Mouse (Mus musculus): ENCODE results near the gene Kcnj10.
A peak's percentile ranks its signal among the peaks of the same experiment; 100 is the strongest.

Gene Kcnj10

GRCm38 (mm10) chr1:172311921-172312767 lies 28.9 kb upstream of the Kcnj10 start:
- DNase-seq (ENCODE audit: low spot score in 2 of 2), result no peak

DNA sequence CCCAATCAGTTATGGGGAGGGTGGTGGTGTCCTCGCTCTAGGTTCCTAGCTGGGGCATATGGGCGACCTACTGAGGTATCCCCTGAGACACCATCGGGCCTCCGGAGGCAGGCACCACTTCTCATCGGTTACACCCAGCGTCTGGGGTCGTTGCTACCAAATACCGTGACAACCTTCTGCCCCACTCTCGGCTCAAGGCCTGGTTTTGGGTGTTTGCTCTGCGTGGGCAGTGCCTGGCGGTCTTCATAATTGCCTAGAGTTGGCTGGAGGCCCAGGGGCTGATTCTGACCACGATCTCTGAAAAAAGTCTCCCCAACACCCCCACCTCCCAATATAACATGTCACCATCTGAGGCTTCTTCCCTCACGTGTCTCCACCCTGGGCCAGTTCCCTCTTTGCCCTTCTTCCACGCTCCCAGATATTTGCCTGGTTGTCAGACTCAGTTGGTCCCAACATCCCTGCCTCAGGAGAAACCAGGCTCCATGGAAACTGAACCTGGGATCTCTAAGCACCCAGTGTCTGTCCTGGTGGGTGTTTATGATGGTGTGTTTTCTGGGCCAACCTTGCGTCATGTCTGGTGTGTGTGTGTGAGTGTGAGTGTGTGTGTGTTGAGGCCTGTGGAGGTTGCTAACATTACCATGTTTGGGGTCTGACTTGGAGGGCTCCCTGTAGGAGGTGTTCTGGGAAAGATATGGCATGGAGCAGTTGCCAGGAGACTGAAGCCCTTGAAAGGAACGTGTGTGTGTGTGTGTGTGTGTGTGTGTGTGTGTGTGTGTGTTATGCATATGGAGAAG lies 28.0 kb upstream of the Kcnj10 start:
- no peak for DNase-seq (ENCODE audit: low spot score in 2 of 2)

DNA sequence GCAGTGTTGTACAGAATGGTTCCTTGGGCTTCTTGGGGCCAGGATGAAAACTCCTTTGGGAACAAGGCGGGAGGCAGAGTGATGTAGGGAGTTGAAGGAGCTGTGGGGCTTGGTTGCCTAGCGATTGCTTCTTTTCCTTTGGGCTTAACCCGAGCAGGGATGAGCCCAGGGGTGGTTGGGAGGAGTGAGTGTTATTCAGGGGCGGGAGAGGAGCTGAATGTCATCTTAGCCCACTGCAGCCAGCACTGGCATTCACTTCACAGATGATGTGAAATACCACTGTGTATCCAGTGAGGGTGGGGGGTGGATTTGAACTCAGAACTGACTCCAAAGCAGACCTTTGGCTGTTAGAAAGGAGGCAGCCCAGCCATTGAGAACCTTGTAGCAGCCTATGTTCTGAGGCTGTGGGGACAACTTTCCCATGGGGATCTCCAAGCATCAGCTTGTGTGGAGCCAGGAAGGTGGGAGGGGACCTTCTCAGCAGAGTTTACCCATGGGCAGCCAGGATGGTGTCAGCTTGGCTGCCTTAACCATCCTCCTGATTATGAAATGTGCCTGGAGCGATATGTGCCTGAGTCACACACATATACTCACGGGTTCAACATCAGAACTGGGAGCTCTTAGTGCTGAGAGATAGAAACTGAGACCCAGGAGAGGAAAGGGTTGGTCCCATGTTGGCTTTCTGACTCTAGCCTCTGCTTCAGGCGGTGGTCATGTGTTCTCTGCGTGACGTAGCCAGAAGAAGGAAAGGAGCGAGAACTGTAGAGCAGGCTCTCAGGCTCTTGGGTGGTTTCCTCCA lies 27.2 kb upstream of the Kcnj10 start:
- no peak for DNase-seq (ENCODE audit: low spot score in 2 of 2)

DNA sequence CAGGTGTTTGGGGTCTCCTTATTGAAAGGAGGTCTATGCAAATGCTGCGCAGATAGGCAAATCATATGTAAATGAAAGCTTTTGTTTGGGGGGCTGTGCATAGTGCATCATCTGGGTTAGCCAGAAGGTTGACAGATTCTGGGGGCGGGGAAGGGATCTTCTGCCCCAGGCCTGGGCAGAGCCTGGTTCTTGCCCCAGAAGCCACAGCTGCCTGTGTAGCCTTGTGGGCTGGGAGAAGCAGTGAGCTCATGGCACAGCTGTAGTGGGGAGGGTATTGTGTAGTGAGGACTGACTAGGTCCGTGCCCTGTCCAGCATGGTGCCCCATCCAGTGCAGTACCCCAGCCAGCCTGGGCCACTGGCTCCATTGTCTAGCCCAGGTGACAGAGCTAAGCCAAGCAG lies 26.1 kb upstream of the Kcnj10 start:
- no peak for DNase-seq (ENCODE audit: low spot score in 2 of 2)

DNA sequence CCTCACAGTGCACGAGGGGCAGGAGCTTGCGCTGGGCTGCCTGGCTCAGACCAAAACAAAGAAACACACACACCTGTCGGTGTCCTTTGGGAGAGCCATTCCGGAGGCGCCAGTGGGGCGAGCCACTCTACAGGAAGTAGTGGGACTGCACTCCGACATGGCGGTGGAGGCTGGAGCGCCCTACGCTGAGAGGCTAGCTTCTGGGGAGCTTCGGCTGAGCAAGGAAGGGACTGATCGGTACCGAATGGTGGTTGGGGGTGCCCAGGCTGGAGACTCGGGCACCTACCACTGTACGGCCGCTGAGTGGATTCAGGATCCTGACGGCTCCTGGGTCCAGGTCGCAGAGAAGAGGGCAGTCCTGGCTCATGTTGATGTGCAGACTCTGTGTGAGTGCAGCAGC lies 23.6 kb upstream of the Kcnj10 start:
- DNase-seq (ENCODE audit: low spot score in 2 of 2), result peak in 1 of 2 experiments; percentile 14

- peak; percentile 21 to 24 for DNase-seq (ENCODE audit: low spot score in 2 of 2)
These were observed 23.1 kb upstream of the Kcnj10 start for GRCm38 (mm10) chr1:172317946-172318345.

- DNase-seq (ENCODE audit: low spot score in 2 of 2), result peak in 1 of 2 experiments; percentile 39
These were observed 22.5 kb upstream of the Kcnj10 start for GRCm38 (mm10) chr1:172318424-172319035.

GRCm38 (mm10) chr1:172319346-172319745 lies 21.7 kb upstream of the Kcnj10 start:
- DNase-seq (ENCODE audit: low spot score in 2 of 2), result peak; percentile 48 to 55

DNA sequence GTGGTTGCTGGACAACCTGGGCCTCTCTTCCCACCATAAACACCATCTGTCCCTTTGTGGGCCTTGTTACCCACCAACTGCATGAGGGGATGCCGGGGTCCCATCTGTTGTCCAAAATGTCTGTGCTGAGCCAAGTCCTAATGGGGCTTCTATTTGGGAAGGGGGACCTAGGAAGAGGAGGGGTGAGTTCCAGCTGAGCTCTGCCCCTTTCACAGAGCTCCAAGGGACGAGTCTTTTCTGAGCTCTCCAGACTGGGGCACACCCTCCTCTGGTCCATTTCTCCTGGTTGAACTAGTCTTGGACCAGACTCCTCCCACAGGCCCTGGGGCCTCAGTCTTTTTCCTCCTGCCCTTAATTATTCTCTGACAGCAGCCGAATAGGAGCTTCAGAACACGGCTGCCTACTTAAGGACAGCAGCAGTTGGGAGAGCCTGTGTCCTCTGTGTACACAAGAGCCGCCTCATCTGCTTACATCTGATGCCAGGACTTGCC lies 21.0 kb upstream of the Kcnj10 start:
- peak; percentile 62 to 75 for DNase-seq (ENCODE audit: low spot score in 2 of 2)

DNA sequence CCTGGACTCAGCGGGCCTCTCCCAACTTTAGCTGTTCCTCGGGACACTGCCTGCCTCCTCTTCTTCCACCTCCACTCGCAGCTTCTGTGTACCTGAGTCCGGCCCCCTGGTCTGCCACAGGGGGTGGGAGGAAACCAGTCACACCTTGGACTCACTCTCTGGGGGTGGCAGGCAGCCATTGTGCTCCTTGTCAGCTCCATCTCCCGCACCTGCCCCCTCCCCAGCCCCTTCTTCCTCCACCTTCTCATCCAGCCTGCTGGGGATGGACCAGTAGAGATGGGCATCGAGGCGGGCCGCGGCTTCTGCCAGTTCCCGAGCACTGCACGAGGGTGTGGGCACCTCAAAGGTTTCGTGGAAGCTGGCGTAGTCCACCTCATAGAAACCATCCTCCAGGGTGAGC lies 18.3 kb upstream of the Kcnj10 start:
- DNase-seq (ENCODE audit: low spot score in 2 of 2), result no peak

DNA sequence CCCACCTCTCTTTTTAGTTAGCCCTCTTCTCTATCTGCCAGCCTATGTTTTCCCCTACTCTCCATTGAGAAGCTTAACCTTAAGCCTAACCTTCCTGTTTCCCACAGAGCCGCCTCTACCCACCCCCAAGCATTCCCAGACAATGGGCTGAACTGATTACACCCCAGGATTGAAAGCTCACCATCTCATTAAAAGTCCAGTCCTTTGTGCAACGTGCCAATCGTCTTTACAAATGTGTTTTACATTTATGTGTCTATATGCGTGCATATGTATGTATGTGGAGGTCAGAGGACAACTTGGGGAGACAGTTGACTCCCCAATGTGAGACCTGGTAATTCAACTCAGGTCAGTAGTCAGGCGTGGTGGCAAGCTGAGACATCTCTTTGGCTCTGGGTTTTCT lies 17.7 kb upstream of the Kcnj10 start:
- DNase-seq (ENCODE audit: low spot score in 2 of 2), result no peak

- peak; percentile 75 to 90 for DNase-seq (ENCODE audit: low spot score in 2 of 2)
These were observed 17.1 kb upstream of the Kcnj10 start for GRCm38 (mm10) chr1:172323801-172324359.

- peak; percentile 80 to 85 for DNase-seq (ENCODE audit: low spot score in 2 of 2)
These were observed 16.3 kb upstream of the Kcnj10 start for GRCm38 (mm10) chr1:172324725-172325124.

GRCm38 (mm10) chr1:172325680-172326535 lies 15.1 kb upstream of the Kcnj10 start:
- DNase-seq (ENCODE audit: low spot score in 2 of 2), result peak in 1 of 2 experiments; percentile 70

GRCm38 (mm10) chr1:172326684-172327083 lies 14.3 kb upstream of the Kcnj10 start:
- DNase-seq (ENCODE audit: low spot score in 2 of 2), result no peak

DNA sequence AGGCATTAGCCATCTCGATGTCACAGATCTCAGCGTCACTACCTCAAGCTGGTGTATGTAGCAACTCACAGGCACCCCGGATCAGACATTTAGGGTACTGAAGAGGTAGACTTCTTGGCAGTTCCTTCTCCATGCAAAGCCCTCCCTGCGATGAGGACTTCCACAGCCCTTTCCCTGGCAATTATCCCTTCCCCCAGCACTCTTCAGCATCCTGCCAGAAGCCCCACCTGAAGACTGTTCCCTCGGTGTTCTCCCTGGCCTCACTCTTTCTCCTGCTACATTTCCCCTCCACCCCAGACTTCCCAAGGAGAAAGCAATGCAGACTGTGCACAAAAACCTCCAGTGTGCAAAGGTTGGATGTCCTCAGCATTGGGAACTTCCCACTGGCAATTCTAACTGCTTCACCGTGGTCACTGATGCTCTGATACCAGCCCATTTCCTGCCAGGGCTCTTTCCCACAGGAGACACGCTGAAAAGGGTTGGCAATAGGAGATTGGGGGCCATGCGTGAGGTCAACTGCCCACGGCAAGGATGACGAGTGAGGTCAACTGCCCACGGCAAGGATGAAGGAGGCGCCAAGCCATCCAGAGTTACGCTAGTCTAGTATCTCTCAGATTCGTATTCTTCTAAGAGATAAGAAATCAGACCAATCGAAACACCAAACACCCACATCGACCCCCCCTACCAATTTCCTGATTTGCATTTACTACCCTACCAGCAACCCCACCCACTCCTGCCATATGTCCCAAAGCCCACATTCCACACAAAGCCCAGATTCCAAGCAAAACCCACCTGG lies 13.6 kb upstream of the Kcnj10 start:
- DNase-seq (ENCODE audit: low spot score in 2 of 2), result no peak

- no peak for DNase-seq (ENCODE audit: low spot score in 2 of 2)
These were observed 13.0 kb upstream of the Kcnj10 start for GRCm38 (mm10) chr1:172328041-172328440.

- no peak for DNase-seq (ENCODE audit: low spot score in 2 of 2)
These were observed 12.5 kb upstream of the Kcnj10 start for GRCm38 (mm10) chr1:172328461-172328860.

DNA sequence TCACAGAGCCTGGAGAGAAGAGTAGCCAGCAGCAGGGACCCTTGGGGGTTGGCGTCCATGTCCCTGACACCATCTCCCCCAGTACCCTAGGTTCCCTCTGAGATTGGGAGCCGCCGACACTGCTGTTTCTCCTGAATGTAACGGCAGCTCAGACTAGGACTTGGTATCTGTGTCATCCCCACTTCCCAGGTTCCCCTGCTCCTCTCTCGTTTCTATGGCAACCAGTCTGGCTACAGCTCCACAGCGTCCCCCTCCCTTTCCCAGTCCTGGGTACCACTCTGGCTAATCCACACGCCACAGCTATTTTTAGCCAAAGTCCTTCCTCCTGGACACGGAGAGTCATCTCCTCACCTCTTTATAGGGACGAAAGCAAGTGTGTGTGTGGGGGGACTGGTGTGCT lies 11.9 kb upstream of the Kcnj10 start, which contains the start of gene Kcnj9:
Gene Kcnj9 (minus strand): TSS at position 188 of the 400 bp plus-strand sequence.
- DNase-seq (ENCODE audit: low spot score in 2 of 2), result peak; percentile 77 to 87

Measured in frontal cortex, postnatal 36 days (tissue).